ENCODE assay signal across 8 mouse cellular contexts in the genomic region with DNA sequence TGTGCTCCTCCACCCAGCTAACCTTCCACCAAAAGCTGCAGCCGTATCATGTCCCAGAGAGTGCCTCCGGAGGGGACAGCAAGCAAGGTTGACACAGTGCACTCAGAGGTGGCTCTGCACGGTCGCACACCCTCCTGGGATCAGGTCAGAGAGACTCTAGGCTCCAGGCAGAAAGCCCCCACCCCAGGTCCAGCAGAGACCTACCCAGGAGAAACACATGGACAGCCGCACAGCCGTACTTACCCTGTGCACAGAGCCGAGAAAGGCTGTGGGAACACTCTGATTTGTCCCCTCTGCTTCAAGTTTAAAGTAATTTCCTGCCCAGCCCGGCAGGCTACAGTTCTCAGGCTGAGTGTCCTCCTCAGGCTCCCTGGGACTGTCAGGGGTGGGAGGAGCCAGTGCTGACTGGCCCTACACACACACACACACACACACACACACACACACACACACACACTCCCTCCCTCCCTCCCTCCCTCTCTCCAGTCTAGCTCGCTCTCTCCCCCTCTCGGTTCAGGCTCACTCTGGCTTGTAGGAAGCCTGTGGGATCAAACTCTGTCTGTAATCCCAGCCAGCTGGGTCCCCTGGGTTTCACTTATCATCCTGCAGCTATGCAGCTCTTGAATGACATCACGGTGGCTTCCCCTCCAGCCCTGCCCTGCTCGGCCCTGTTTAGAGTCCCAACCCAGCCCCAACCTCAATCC.
DNase-seq lines count a peak whose midpoint lies in the region; ATAC-seq and TF ChIP-seq lines count a peak whose summit lies in the region.

No protein-coding gene starts in this region.

- no peak for DNase-seq in cerebellum, adult 9-10 months
- DNase-seq in gastrocnemius, postnatal 36 days = peak; percentile 82 to 87
- peak; percentile 81 for DNase-seq in hindbrain, postnatal 0 days (ENCODE audit: low spot score)
- DNase-seq in urinary bladder, postnatal 4 days (ENCODE audit: low spot score in 2 of 2) = peak; percentile 79 to 81

- peak; percentile 12; the same call in 1 of the 2 replicates for ATAC-seq in cerebellum, adult (ENCODE audit: insufficient number of reproducible peaks, low FRiP score, low TSS enrichment)
- peak; percentile 92 for ATAC-seq in hindbrain, postnatal 0 days
- peak; percentile 85 for ATAC-seq in limb, embryonic 15.5 days (ENCODE audit: insufficient number of reproducible peaks, low FRiP score, low TSS enrichment, low read depth)
- peak; percentile 90 for ATAC-seq in midbrain, embryonic 15.5 days (replicated peaks)

- 0 out of 2 replicates have a peak, but pooled peaks have one; percentile 21 for TF ChIP-seq CTCF in cortical plate, adult 2 months (IDR thresholded peaks at IDR 0.05; ENCODE audit: extremely low read depth, insufficient read depth, low read length)
- peak; percentile 58 for TF ChIP-seq CTCF in hindbrain, postnatal 0 days (IDR thresholded peaks at IDR 0.05; ENCODE audit: low read depth)

- no peaks in the 10 kb centered on the region for H3K4me1 ChIP-seq in cortical plate, adult 2 months (ENCODE audit: control insufficient read depth, insufficient read depth, low read length)
- H3K4me1 ChIP-seq in hindbrain, postnatal 0 days (ENCODE audit: insufficient read depth, low read length) = peaks cover 18% of the 10 kb centered on the region
- H3K4me1 ChIP-seq in limb, embryonic 15.5 days = peaks cover 80% of the 10 kb centered on the region
- H3K4me1 ChIP-seq in midbrain, embryonic 15.5 days = peaks cover 21% of the 10 kb centered on the region

- no peaks in the 10 kb centered on the region for H3K27me3 ChIP-seq in hindbrain, postnatal 0 days (ENCODE audit: insufficient read depth, low read length)
- H3K27me3 ChIP-seq in limb, embryonic 15.5 days = no peaks in the 10 kb centered on the region
- H3K27me3 ChIP-seq in midbrain, embryonic 15.5 days (replicated peaks) = no peaks in the 10 kb centered on the region

- peak overlapping the region; percentile 11 for H3K4me3 ChIP-seq in cortical plate, adult 2 months (ENCODE audit: insufficient read depth, low read length)
- H3K4me3 ChIP-seq in hindbrain, postnatal 0 days (ENCODE audit: low read length) = peak overlapping the region; percentile 17; the same call in 1 of the 2 replicates
- peak overlapping the region; percentile 28 for H3K4me3 ChIP-seq in limb, embryonic 15.5 days
- H3K4me3 ChIP-seq in midbrain, embryonic 15.5 days = 0 out of 2 replicates have a peak overlapping the region, but pooled peaks have one; percentile 2

- H3K27ac ChIP-seq in cortical plate, adult 2 months (ENCODE audit: insufficient read depth, low read length) = peak overlapping the region; percentile 0; the same call in 1 of the 2 replicates
- H3K27ac ChIP-seq in hindbrain, postnatal 0 days = peak overlapping the region; percentile 86
- peak overlapping the region; percentile 96 for H3K27ac ChIP-seq in limb, embryonic 15.5 days
- peak overlapping the region; percentile 65 for H3K27ac ChIP-seq in midbrain, embryonic 15.5 days

- 13% methylated on average over 12 of the region's 12 CpGs for WGBS in hindbrain, postnatal 0 days
- 14% methylated on average over 12 of the region's 12 CpGs for WGBS in limb, embryonic 15.5 days
- 12% methylated on average over 12 of the region's 12 CpGs for WGBS in midbrain, embryonic 15.5 days

- peak overlapping the region; percentile 22; the same call in 1 of the 2 replicates for H3K9ac ChIP-seq in hindbrain, postnatal 0 days (replicated peaks; ENCODE audit: low read length)
- H3K9ac ChIP-seq in limb, embryonic 15.5 days = peak overlapping the region; percentile 45
- no peak overlapping the region for H3K9ac ChIP-seq in midbrain, embryonic 15.5 days

- H3K4me2 ChIP-seq in hindbrain, postnatal 0 days (ENCODE audit: low read depth, low read length) = peak overlapping the region; percentile 44
- H3K4me2 ChIP-seq in limb, embryonic 15.5 days = peak overlapping the region; percentile 45
- peak overlapping the region; percentile 28; the same call in 1 of the 2 replicates for H3K4me2 ChIP-seq in midbrain, embryonic 15.5 days

- no peaks in the 10 kb centered on the region for H3K9me3 ChIP-seq in hindbrain, postnatal 0 days (ENCODE audit: low read length)
- no peaks in the 10 kb centered on the region for H3K9me3 ChIP-seq in limb, embryonic 15.5 days
- no peaks in the 10 kb centered on the region for H3K9me3 ChIP-seq in midbrain, embryonic 15.5 days

- no peak for TF ChIP-seq POLR2A in cortical plate, adult 2 months (IDR thresholded peaks at IDR 0.05; ENCODE audit: extremely low read depth, insufficient read depth, low read length)

- H3K36me3 ChIP-seq in hindbrain, postnatal 0 days (ENCODE audit: insufficient read depth, low read length) = no peaks in the 10 kb centered on the region
- no peaks in the 10 kb centered on the region for H3K36me3 ChIP-seq in limb, embryonic 15.5 days
- no peaks in the 10 kb centered on the region for H3K36me3 ChIP-seq in midbrain, embryonic 15.5 days (replicated peaks)

- intact Hi-C loops in gastrocnemius, postnatal 36 days (cut with DNase I) = no loop called here

Comparison
In these comparisons a context has a peak if more than half of its experiments do, and no peak if none do; other contexts are left out.
1. ATAC-seq: peak in every context shown above with its lines; median percentile 92 in hindbrain, postnatal 0 days; 90 in midbrain, embryonic 15.5 days; 85 in limb, embryonic 15.5 days; 12 in cerebellum, adult.
2. H3K27ac ChIP-seq: peak in every context shown above with its lines; median percentile 96 in limb, embryonic 15.5 days; 86 in hindbrain, postnatal 0 days; 65 in midbrain, embryonic 15.5 days; 0 in cortical plate, adult 2 months.